Mouse (Mus musculus): ENCODE data around the gene Spesp1. TPM values are rescaled to one million over a fixed set of nuclear protein-coding genes. Genes with fewer than 3 reads are reported as not detected.

Spesp1 gene
- polyA plus RNA-seq, 1 experiment, result not detected

DNA sequence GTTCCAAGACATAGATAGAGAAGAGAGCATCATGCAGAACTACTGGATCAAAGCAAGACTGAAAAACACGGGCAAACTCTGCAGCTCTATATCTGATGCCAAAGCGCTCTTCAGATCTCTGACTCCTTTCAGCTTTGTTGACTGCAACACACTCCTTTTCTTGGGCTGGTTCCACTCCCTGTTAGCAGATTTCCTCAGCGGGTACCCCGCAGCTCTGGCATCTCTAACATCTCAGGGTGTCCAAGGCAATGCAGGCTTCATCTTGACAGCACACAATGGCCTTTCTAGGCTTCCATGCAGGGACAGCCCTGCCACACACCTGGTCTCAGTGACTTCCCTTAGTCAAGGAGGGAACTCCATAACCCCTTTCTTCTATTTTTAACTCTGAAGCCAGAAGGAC, 31.7 kb downstream of the Spesp1 start:
- Histone ChIP-seq H3K4me3 (ENCODE audit: insufficient read depth, low read length) (no peak overlapping the region), H3K4me1 (ENCODE audit: control insufficient read depth, insufficient read depth, low read length) (no peaks in the 10 kb centered on the region), H3K27ac (ENCODE audit: insufficient read depth, low read depth, low read length) (no peak overlapping the region)
- TF ChIP-seq CTCF (IDR thresholded peaks at IDR 0.05; ENCODE audit: low read depth, low read length) (no peak), POLR2A (IDR thresholded peaks at IDR 0.05; ENCODE audit: borderline replicate concordance, low read depth, low read length) (no peak)

DNA sequence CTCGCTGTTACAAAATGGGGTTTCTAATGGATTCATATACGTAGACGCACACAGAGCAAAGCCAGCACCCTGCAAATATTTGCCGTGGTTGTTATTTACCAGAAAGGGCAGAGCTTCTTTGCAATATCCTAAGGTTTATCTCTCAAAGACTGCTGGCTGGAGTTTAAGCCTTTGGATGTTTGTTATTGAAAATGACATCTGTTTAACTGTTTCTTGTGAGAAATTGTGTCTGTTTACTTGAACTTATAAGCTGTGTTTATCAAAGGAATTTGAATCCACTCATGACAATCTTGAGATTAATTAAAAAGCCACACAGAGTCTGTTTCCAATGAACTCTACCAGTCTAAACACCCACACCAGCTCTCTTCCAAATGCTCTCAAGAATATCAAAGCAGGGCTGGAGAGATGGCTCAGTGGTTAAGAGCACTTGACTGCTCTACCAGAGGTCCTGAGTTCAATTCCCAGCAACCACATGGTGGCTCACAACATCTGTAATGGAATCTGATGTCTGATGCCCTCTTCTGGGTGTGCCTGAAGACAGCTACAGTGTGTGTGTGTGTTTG, 35.5 kb downstream of the Spesp1 start:
- Histone ChIP-seq H3K27ac (ENCODE audit: insufficient read depth, low read depth, low read length) (no peak overlapping the region), H3K4me1 (ENCODE audit: control insufficient read depth, insufficient read depth, low read length) (no peaks in the 10 kb centered on the region), H3K4me3 (ENCODE audit: insufficient read depth, low read length) (no peak overlapping the region)
- TF ChIP-seq POLR2A (IDR thresholded peaks at IDR 0.05; ENCODE audit: borderline replicate concordance, low read depth, low read length), result no peak
- TF ChIP-seq CTCF (IDR thresholded peaks at IDR 0.05; ENCODE audit: low read depth, low read length), result no peak

DNA sequence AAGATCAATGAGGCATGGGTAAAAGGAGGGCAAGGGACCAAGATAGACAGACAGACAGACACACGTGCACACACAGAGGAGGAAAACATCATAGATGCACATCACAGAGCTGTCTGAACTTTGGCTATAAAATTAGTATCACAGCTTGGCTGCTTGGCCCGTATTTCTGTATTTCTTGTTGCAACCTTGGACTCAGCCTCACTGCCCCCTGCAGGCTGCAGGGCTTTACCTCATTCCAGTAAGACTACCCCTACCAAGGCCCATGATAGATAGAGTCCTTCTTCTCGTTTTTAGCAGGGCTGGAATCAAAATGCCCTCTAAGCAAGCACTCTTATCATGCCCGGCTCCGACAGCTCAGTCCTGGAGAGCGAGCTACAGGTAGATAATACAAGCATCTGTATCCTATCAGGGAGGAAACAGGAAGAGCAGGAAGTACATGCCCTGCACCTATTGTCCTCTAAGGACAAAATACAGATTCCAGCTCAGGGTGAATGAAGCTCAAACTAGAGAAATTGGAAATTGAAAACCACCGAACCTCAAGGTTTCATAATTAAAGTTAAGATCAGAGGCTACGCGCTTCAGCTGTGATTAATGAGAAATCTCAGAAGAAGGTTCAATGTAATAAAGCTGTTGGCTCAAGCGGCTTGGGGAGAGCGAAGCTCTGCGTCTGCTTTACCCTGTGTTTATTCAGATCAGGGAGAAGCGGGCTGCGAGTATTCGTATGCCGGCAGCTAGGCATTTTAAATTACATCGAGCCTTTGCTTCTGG, 36.2 kb downstream of the Spesp1 start:
- no peak overlapping the region for H3K4me3 ChIP-seq (ENCODE audit: insufficient read depth, low read length)
- H3K27ac ChIP-seq (ENCODE audit: insufficient read depth, low read depth, low read length), result no peak overlapping the region
- TF ChIP-seq POLR2A (IDR thresholded peaks at IDR 0.05; ENCODE audit: borderline replicate concordance, low read depth, low read length), result no peak
- no peak for TF ChIP-seq CTCF (IDR thresholded peaks at IDR 0.05; ENCODE audit: low read depth, low read length)
- H3K4me1 ChIP-seq (ENCODE audit: control insufficient read depth, insufficient read depth, low read length), result no peaks in the 10 kb centered on the region

GRCm38 (mm10) chr9:62244612-62245010, 37.4 kb downstream of the Spesp1 start:
- H3K4me1 ChIP-seq (ENCODE audit: control insufficient read depth, insufficient read depth, low read length), result no peaks in the 10 kb centered on the region
- TF ChIP-seq CTCF (IDR thresholded peaks at IDR 0.05; ENCODE audit: low read depth, low read length) (no peak), POLR2A (IDR thresholded peaks at IDR 0.05; ENCODE audit: borderline replicate concordance, low read depth, low read length) (no peak)
- H3K27ac ChIP-seq (ENCODE audit: insufficient read depth, low read depth, low read length), result no peak overlapping the region
- no peak overlapping the region for H3K4me3 ChIP-seq (ENCODE audit: insufficient read depth, low read length)

DNA sequence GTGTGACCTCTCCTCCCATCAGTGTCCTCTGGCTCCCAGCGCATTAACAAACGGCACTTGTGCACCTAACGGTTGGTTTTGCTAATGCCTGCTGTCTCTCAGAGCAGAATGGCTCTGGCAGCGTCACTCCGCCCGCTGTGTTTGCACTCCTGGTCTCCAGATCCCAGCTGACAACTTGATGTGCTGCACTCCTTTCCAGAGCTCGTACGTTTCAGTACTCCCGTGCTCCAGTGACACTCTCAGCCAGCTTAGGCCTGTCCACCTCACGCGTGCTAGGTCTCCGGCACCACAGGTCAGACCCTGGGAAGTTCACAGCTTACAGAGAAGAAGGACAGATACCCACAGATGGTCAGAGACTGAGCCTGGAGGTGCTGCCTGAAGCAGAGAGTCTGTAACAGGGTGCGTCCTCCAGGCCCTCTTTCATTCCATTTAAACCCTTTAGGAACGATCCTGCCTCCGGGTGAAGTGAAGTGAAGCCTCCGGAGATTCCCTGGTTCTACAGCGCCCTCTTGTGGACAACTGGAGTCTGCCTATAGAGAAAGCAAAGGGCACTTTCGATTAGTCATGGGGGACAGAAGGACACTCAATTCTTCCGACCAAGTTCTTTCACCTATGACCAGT, 37.9 kb downstream of the Spesp1 start:
- TF ChIP-seq CTCF (IDR thresholded peaks at IDR 0.05; ENCODE audit: low read depth, low read length) (peak; percentile 88), POLR2A (IDR thresholded peaks at IDR 0.05; ENCODE audit: borderline replicate concordance, low read depth, low read length) (no peak)
- H3K4me1 ChIP-seq (ENCODE audit: control insufficient read depth, insufficient read depth, low read length), result no peaks in the 10 kb centered on the region
- H3K27ac ChIP-seq (ENCODE audit: insufficient read depth, low read depth, low read length), result no peak overlapping the region
- H3K4me3 ChIP-seq (ENCODE audit: insufficient read depth, low read length), result no peak overlapping the region

GRCm38 (mm10) chr9:62240036-62240435, 42.0 kb downstream of the Spesp1 start:
- TF ChIP-seq POLR2A (IDR thresholded peaks at IDR 0.05; ENCODE audit: borderline replicate concordance, low read depth, low read length) (no peak), CTCF (IDR thresholded peaks at IDR 0.05; ENCODE audit: low read depth, low read length) (no peak)
- no peak overlapping the region for H3K27ac ChIP-seq (ENCODE audit: insufficient read depth, low read depth, low read length)
- H3K4me3 ChIP-seq (ENCODE audit: insufficient read depth, low read length), result no peak overlapping the region
- H3K4me1 ChIP-seq (ENCODE audit: control insufficient read depth, insufficient read depth, low read length), result no peaks in the 10 kb centered on the region

GRCm38 (mm10) chr9:62237381-62237980, 44.5 kb downstream of the Spesp1 start:
- H3K4me1 ChIP-seq (ENCODE audit: control insufficient read depth, insufficient read depth, low read length), result no peaks in the 10 kb centered on the region
- no peak overlapping the region for H3K27ac ChIP-seq (ENCODE audit: insufficient read depth, low read depth, low read length)
- no peak overlapping the region for H3K4me3 ChIP-seq (ENCODE audit: insufficient read depth, low read length)
- no peak for TF ChIP-seq POLR2A (IDR thresholded peaks at IDR 0.05; ENCODE audit: borderline replicate concordance, low read depth, low read length)
- TF ChIP-seq CTCF (IDR thresholded peaks at IDR 0.05; ENCODE audit: low read depth, low read length), result no peak

DNA sequence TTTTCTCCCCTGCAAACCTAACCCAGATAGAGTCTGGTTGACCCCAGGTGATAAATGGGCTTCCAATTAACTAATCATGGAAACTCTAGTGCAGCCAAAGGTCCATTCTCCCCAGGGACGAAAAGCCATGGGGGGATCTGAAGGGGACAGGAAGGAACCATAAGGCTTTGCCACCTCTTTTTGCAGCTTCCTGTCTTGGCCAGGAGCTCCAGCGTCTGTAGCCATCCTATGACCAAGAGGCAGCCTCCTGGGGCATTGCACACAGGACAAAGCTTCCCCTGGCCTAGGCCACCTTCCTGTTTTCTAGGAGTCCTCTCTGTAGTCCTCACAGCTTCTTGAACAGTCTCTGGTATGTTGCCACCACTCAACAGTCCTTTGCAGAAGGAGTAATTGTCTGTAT, 46.5 kb downstream of the Spesp1 start:
- Histone ChIP-seq H3K4me1 (ENCODE audit: control insufficient read depth, insufficient read depth, low read length) (no peaks in the 10 kb centered on the region), H3K4me3 (ENCODE audit: insufficient read depth, low read length) (no peak overlapping the region), H3K27ac (ENCODE audit: insufficient read depth, low read depth, low read length) (no peak overlapping the region)
- TF ChIP-seq CTCF (IDR thresholded peaks at IDR 0.05; ENCODE audit: low read depth, low read length) (no peak), POLR2A (IDR thresholded peaks at IDR 0.05; ENCODE audit: borderline replicate concordance, low read depth, low read length) (no peak)

GRCm38 (mm10) chr9:62232649-62233048, 49.4 kb downstream of the Spesp1 start:
- no peak overlapping the region for H3K27ac ChIP-seq (ENCODE audit: insufficient read depth, low read depth, low read length)
- TF ChIP-seq POLR2A (IDR thresholded peaks at IDR 0.05; ENCODE audit: borderline replicate concordance, low read depth, low read length), result no peak
- TF ChIP-seq CTCF (IDR thresholded peaks at IDR 0.05; ENCODE audit: low read depth, low read length), result no peak
- H3K4me3 ChIP-seq (ENCODE audit: insufficient read depth, low read length), result no peak overlapping the region
- H3K4me1 ChIP-seq (ENCODE audit: control insufficient read depth, insufficient read depth, low read length), result no peaks in the 10 kb centered on the region

DNA sequence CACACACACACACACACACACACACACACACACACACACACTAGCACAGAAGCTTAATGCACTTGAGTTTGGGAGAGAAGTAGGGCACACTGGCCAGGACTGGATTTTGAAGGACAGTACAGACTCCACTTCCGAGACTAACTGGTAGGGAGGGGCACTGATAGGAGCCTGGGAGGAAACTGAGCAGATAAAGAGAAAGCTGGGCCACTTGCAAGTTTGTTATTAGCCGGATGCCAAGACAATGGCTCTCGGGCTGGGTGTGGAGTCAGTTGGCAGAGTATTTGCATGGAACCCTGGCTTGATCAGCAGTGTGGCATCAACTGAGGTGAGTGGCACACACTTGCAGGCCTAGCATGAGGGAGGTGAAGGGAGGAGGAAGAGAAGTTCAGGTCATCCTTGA, 51.0 kb downstream of the Spesp1 start:
- Histone ChIP-seq H3K4me3 (ENCODE audit: insufficient read depth, low read length) (no peak overlapping the region), H3K4me1 (ENCODE audit: control insufficient read depth, insufficient read depth, low read length) (no peaks in the 10 kb centered on the region), H3K27ac (ENCODE audit: insufficient read depth, low read depth, low read length) (no peak overlapping the region)
- TF ChIP-seq CTCF (IDR thresholded peaks at IDR 0.05; ENCODE audit: low read depth, low read length) (no peak), POLR2A (IDR thresholded peaks at IDR 0.05; ENCODE audit: borderline replicate concordance, low read depth, low read length) (no peak)
